Mouse (Mus musculus): ENCODE data around the gene Hist1h2br. TPM values are rescaled to one million over a fixed set of nuclear protein-coding genes. Genes with fewer than 3 reads are reported as not detected.
A peak's percentile ranks its signal among the peaks of the same experiment; 100 is the strongest.
"Not testable (repeated sequence)": the region's sequence is repeated elsewhere in the genome, so short reads cannot be mapped to it uniquely, and the experiment has no call there.

The Hist1h2br gene
- total RNA-seq, 2 experiments from 2014 or later: 52.5 to 64.9 TPM

DNA sequence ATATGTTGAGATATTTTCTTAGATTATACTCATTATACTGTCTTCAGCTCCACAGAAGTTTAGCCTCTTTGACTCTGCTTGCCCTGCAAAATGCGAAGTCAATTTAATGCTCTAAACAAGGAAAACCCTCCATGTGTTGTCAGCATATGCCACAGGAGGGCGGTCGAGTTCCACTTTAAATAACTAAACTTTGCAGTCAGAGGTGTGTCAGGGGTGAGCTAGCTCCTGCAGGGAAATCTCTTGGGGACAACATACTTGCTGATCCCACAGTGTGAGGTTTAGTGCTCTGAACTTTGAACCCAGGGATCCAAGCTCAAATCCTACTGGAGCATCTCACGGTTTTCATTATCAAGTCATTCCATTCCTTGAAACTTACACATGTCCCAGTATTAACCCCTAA is 7.0 kb downstream of the Hist1h2br start:
- not testable (repeated sequence) for DNase-seq (ENCODE audit: low spot score in 2 of 2)

DNA sequence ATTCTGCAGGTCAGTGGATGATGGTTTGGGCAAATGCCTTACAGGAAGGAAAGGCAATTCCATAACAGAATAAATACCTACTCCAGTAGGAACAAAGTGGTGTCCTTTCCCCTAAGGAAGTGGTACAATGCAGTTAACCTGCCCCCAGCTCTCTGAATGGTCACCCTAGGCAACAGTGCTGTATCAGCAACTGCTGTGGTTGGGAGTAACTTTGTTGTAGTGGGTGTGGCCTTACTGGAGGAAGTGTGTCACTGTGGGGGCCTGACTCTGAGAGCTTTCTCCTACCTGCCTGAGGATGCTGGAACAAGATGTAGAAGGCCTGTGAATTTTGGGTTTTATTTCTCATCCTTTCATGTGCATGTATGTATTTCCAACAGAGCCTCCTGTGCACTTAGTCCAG is 12.8 kb downstream of the Hist1h2br start:
- DNase-seq (ENCODE audit: low spot score in 2 of 2): not testable (repeated sequence)

DNA sequence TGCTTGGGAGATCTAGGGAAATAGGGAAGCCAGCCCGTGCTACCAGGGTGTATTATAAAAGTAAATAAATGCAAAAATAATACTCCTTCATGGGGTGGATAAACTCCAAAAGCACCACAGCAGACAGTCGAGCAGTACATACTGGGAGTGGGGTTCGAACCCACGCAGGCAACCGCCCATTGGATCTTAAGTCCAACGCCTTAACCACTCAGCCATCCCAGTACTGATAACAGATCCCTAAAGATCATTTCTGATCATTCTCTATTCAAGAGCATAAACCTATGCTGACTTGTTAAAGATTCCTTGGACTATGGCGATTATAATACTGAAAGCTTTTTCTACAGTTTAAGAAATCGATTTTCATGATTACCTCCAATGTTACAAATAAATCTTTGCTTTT is 14.3 kb downstream of the Hist1h2br start:
- no peak for DNase-seq (ENCODE audit: low spot score in 2 of 2)

DNA sequence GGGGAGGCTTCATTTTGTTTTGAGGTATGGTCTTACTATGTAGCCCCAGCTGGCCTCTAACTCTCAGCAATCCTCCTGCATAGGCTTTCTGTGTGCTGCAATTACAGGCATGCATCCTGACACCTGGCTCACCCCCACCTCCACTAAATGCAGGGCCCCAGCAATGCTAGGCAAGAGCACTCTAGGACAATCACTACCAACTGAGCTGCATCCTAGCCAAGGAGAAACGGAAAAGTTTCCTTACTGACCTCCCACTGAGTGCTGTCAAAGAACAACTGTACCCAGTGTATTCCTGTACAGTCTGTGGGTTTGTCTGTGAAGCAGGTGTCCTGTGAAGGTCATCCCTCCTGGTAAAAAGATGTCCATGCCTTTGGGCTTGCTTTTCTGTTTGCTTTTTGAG is 17.2 kb downstream of the Hist1h2br start:
- not testable (repeated sequence) for DNase-seq (ENCODE audit: low spot score in 2 of 2)

DNA sequence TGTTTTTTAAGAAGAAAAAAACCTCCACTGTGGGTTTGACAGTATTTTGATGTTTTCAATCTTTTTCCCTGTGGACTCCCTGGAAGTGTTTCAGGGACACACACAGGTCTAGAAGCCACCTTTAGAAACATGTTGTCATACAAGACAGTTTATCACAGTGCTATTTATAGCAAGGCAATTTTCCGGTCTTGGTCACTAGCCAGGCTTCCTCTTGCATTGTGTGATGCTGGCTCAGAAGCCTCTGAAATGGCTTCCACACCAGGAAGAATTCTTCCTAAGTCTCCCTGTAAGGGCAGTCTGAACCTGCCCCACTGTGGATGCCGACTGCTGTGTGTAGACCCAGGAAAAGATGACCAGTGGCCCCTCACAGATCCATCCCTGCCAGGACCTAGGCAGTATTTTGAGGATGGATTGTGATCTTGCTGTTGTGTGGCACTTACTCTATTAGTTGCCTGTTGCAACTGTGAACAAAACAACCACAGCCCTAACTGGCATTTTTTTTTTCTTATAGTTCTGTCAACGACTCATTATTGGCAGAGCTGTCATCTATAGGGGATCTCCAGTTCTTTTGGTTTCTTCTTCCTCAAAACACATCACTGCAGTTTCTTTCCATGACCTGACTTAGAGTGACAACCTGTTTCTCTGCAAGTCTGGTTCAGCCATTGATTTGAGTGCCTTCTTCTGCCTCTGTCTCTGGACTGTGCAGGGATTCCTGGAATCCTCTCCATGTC is 18.8 kb downstream of the Hist1h2br start:
- DNase-seq (ENCODE audit: low spot score in 2 of 2): no peak

DNA sequence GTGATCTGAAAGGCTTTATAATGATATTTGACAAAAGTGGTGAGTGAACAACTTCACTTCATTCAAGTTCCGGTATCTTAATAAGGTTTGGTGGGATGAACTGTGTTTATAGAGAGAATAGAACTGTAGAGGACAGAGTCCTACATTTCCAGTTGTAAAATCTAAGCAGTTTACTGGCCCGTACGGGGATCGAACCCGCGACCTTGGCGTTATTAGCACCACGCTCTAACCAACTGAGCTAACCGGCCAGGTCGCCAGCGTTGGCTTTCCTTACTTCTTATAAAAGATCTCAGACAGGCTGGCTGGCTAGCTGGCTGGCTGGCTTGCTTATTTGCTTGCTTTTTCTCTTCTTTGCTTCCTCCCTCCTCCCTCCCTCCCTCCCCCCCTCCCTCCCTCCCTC is 21.6 kb downstream of the Hist1h2br start:
- DNase-seq (ENCODE audit: low spot score in 2 of 2): peak; percentile 54 to 81

DNA sequence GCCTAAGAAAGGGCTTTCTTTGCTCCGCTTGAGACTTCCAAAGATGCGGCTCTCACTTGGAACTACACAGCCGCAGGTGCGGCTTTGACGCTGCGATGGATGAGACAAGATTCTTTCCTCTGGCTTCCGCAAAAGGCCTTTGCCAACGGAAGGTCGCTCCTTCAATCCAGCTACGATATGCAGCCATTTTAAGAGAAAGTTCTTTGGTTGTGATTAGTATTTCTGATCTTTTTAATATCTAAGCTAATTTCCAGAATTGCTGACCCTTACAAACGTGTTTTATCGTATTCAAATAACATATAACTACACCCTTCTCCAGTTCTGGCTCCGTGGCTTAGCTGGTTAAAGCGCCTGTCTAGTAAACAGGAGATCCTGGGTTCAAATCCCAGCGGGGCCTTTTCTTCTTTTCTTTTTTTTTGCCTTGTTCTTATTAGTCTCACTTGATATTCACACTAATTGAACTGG is 22.2 kb downstream of the Hist1h2br start:
- peak; percentile 37 to 61 for DNase-seq (ENCODE audit: low spot score in 2 of 2)

DNA sequence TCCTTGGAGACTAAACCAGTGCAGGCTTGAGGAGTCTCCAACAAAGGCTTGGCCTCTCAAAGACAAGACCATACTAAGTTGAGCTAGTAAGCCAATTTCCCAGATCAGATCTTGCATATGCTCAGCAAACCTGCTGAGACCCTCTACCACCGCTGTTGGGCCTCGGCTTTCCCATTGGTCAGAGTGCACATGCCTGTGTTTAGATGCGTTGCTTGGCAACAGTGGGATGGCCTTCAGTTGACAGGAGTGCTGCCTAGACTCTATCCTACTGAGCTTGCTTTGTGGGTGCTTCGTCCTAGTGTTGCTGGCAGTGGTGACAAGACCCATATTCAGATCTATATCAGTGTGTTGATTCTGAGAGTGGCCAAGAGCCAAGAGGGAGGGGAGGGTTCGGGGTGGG is 28.1 kb downstream of the Hist1h2br start:
- DNase-seq (ENCODE audit: low spot score in 2 of 2): no peak

DNA sequence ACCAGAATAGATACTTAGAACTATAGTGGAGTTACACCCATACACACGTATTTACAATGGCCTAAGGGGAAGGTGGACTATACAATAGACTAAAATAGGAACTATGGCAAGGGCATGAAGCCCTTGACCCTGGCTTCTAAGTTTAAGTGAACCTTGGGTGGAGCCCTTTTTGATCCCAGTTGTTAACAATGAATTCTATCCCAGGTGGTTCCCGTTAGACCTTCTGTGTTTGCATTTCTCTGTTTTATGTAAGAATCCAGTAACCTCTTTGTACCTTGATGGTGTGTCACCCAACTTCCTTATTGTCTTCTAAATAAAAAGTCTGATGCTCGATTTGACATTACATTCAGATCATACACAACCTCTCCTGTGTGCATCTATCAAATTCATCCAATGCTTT is 32.0 kb downstream of the Hist1h2br start:
- not testable (repeated sequence) for DNase-seq (ENCODE audit: low spot score in 2 of 2)

DNA sequence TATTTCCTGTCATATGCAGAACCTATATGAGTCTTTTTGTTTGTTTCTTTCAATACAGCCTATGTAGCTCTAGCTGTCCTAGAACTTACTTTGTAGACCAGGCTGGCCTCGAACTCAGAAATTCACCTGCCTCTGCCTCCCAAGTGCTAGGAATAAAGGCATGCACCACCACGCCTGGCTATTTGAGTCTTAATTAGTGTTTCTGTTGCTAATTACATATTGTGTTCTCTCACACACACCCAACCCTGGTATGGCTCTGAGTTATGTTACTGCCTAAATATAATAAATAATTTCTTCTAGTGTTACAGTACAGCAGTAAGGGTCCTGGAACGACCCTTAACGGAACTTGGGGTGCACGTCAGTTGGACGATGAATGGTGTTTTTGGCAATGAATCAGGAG is 47.2 kb downstream of the Hist1h2br start:
- no peak for DNase-seq (ENCODE audit: low spot score in 2 of 2)

DNA sequence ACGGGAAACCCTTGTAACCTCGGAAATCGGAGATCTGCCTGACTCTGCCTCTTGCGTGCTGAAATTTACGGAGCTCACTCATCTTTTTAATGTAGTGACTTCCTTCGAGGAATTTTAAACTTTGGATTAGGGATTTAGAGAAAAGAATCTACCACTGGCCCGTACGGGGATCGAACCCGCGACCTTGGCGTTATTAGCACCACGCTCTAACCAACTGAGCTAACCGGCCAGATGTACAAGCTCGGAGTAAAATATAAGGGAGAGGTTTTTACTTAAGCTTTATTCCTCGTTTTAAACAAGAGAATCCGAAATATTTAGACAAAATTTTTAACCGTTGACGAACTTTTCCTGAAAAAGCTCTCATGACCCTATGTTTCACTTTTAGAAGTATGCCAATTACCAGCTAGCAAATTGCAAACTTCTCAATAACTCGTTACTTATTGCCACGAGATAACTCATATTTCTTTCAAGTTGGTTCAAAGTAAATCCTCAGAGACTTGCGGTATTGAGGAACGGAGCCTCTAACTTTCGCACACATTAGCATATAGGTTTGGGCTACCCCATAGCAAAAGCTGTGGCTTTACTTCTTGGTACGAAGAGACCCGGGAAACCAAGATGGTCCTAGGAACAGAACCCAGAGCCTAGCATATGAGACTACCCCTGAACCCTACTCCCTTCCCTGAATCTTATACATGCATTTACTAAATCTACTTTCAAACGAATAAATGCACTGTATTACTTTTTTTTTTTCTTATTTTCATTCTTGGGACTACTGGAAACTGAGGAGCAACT is 48.5 kb downstream of the Hist1h2br start:
- peak in 1 of 2 experiments; percentile 39 for DNase-seq (ENCODE audit: low spot score in 2 of 2)

DNA sequence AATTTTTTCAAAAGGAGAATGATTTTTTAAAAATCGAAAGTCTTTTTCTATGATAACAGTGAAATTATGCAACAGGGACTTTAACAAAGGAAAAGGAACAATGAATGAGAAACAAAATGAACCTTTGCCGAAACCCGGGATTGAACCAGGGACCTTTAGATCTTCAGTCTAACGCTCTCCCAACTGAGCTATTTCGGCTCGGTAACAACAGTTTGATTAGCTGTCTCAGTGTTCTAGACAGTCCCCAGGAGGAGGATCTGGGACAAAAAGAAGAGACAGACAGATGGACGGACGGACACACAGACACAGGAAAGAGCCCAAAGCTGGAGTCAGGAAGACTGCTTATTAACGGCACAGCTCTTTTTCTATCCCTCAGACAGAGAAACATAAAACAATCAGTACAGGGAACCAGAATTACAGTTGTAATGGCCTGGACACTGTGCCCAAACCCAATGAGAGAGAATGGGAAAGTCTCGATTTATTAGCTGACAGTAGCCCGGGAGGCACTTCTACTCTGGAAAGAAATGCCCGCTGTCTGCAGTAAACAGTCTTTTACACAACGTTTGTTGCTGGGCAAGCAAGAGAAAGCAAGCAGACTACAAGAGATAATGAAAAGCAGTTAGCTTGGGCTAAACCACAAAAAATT is 49.3 kb downstream of the Hist1h2br start:
- peak; percentile 62 to 68 for DNase-seq (ENCODE audit: low spot score in 2 of 2)

DNA sequence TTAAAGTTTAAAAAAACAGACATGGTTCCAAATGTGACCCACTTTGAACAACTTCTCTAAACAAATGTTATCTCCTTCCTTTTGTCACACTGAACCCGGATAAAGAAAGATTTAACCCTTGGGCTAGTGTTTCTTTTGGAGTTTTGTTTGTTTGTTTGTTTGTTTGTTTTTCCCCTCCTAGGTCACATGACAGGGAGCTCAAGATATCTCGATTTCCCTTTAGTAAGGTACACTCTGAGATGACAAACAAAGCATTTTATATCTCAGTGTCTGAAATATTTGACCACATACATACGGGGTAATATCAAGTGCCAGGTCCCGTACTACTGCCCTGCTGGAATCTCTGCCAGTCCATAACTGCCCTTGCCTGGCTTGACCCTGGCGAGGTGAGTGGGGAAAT is 49.9 kb downstream of the Hist1h2br start:
- no peak for DNase-seq (ENCODE audit: low spot score in 2 of 2)

DNA sequence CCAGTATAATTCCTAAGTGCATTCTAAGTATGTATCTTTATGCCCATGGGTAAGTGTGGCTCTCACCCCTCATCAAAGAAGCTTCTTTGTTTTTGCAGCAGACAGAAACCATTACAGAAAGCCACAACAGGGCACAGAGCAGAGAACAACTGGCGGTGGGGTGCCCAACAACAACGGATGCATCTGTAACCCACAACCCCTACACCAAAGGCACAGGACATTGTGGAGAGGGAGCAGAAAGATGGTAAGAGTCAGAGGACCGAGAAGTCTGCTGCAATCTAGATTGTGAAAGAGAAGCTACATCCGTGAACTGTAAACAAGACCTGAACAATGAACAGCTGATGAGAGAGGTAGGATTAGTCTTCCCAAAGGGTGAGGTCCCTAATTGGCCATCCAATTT is 51.0 kb downstream of the Hist1h2br start:
- no peak for DNase-seq (ENCODE audit: low spot score in 2 of 2)

Small RNA genes within 50 kb of the gene (microRNA-seq; reads per million reads assigned to microRNA genes)
- gene Gm19658 (0 reads per million in 2 experiments), gene Gm44346 (0 reads per million in 2 experiments), gene Gm44466 (0 reads per million in 2 experiments)

Other genes with a start within 250 kb of the Hist1h2br start
- gene Olfr1362, start 219.7 kb upstream of the Hist1h2br start, total RNA-seq (2021): not detected
- gene Olfr11, start 191.2 kb upstream of the Hist1h2br start, total RNA-seq (2021): not detected
- gene Olfr1361, start 170.4 kb upstream of the Hist1h2br start, total RNA-seq (2021): not detected
- gene Olfr1360, start 156.3 kb upstream of the Hist1h2br start, total RNA-seq (2021): not detected
- not detected for gene Olfr1359, start 135.6 kb upstream of the Hist1h2br start, total RNA-seq (2021)
- 10 to 100 TPM; 55.7 to 83.1 TPM for gene Hist1h2bl, start 117.6 kb upstream of the Hist1h2br start, total RNA-seq (2021)
- gene Hist1h2ai, start 117.3 kb upstream of the Hist1h2br start, total RNA-seq (2021): 10 to 100 TPM; 69.8 to 77.4 TPM
- gene Hist1h3h, start 116.1 kb upstream of the Hist1h2br start, total RNA-seq (2021): 100 to 1,000 TPM; 100 to 141 TPM
- 10 to 100 TPM; 17.6 to 20.3 TPM for gene Hist1h2bm, start 111.7 kb upstream of the Hist1h2br start, total RNA-seq (2021)
- gene Hist1h4j, start 98.7 kb upstream of the Hist1h2br start, total RNA-seq (2021): 10 to 100 TPM; 22.7 to 23.3 TPM
- 100 to 1,000 TPM; 312 to 419 TPM for gene Hist1h4k, start 83.2 kb upstream of the Hist1h2br start, total RNA-seq (2021)
- gene Hist1h2ak, start 79.9 kb upstream of the Hist1h2br start, total RNA-seq (2021): 10 to 100 TPM; 27.8 to 28.5 TPM
- gene Hist1h2bn, start 79.6 kb upstream of the Hist1h2br start, total RNA-seq (2021): 10 to 100 TPM; 26.0 to 38.7 TPM
- gene Hist1h1b, start 53.1 kb upstream of the Hist1h2br start, total RNA-seq (2021): 10 to 100 TPM; 33.1 to 44.1 TPM
- 100 to 1,000 TPM in 1 of 2 experiments, 10 to 100 TPM in 1; 85.1 to 110 TPM for gene Hist1h3i, start 50.4 kb upstream of the Hist1h2br start, total RNA-seq (2021)
- 10 to 100 TPM; 11.0 to 16.4 TPM for gene Hist1h2an, start 46.5 kb upstream of the Hist1h2br start, total RNA-seq (2021)
- 10 to 100 TPM; 22.4 to 23.5 TPM for gene Hist1h2bp, start 46.3 kb upstream of the Hist1h2br start, total RNA-seq (2021)
- gene Hist1h2bq, start 23.5 kb upstream of the Hist1h2br start, total RNA-seq (2021): 10 to 100 TPM; 52.8 to 66.3 TPM
- gene Hist1h2ao, start 23.3 kb upstream of the Hist1h2br start, total RNA-seq (2021): 10 to 100 TPM; 36.4 to 41.0 TPM
- gene Hist1h4m, start 22.0 kb upstream of the Hist1h2br start, total RNA-seq (2021): 100 to 1,000 TPM; 214 to 219 TPM
- gene Hist1h4n, start 1.5 kb upstream of the Hist1h2br start, total RNA-seq (2021): 10 to 100 TPM; 22.0 to 32.1 TPM
- gene Hist1h2ap, start 236 bp upstream of the Hist1h2br start, total RNA-seq (2021): 10 to 100 TPM; 67.2 to 82.7 TPM
- gene Zfp184, start 111.4 kb downstream of the Hist1h2br start, total RNA-seq (2021): 1 to 10 TPM; 5.1 to 6.0 TPM
- under 1 TPM; 0.22 to 0.23 TPM for gene Pom121l2, start 147.5 kb downstream of the Hist1h2br start, total RNA-seq (2021)
- gene Prss16, start 176.0 kb downstream of the Hist1h2br start, total RNA-seq (2021): not detected
- gene Hist1h2ah, start 201.8 kb downstream of the Hist1h2br start, total RNA-seq (2021): 10 to 100 TPM; 64.1 to 78.6 TPM
- 10 to 100 TPM; 73.9 to 80.0 TPM for gene Hist1h2bk, start 202.1 kb downstream of the Hist1h2br start, total RNA-seq (2021)
- gene Hist1h4i, start 207.6 kb downstream of the Hist1h2br start, total RNA-seq (2021): 10 to 100 TPM; 51.2 to 53.7 TPM
- gene Hist1h2ag, start 209.2 kb downstream of the Hist1h2br start, total RNA-seq (2021): 10 to 100 TPM; 33.8 to 36.8 TPM
- 10 to 100 TPM; 29.4 to 36.1 TPM for gene Hist1h2bj, start 209.5 kb downstream of the Hist1h2br start, total RNA-seq (2021)

Measured in layer of hippocampus, postnatal 10 days (tissue).